Mouse (Mus musculus) megakaryocyte, embryonic 14.5 days (primary cell): ENCODE measurements around the gene Kif5a.

ENCODE experiments used
- FLI1 ChIP-seq: IDR thresholded peaks from 2 replicates; pipeline ENCODE4 v1.6.1; 2012; ENCODE audit warnings: low read length, inconsistent platforms, mixed read lengths
- GATA1 ChIP-seq: IDR thresholded peaks from 3 replicates; pipeline ENCODE4 v1.6.1; 2012; ENCODE audit warnings: mixed read lengths, low read length, inconsistent platforms, borderline replicate concordance

DNA sequence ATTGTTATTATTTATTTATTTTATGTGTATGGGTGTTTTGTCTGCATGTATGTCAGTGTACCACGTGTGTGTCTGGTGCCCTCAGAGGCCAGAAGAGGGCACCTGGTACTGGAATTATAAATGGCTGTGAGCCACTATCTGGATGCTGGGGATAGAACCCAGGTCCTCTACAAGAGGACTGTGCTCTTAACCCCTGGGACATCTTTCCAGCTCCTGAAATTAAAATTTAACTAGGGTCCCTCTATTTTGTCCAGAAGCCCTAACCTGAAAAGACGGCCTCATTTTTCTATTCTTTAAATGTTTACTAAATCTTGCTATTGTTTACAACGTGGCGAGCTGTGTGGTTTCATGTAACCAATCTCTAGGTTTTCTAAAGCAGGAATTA lies 2.6 kb upstream of the Kif5a start:
- TF ChIP-seq GATA1 (no peak), FLI1 (no peak)
